Mouse (Mus musculus) limb, embryonic 12.5 days (tissue): Measurements from ENCODE around the gene Ghr. TPM values are rescaled to one million over a fixed set of nuclear protein-coding genes. Genes with fewer than 3 reads are reported as not detected.

Experiments used
- ATAC-seq: fragments of 200-750 bp; cut with Nextera tagmentation; 2 replicates; pipeline ENCODE4 v1.8.0; 2017; ENCODE audit warnings: low read depth, moderate TSS enrichment; ENCODE audit not compliant: insufficient number of reproducible peaks, insufficient read depth, low FRiP score, low TSS enrichment
- H3K27ac ChIP-seq: fragments of 300-500 bp; sonication (generic); 2 replicates; pipeline ENCODE4 v1.5.1; 2016; ENCODE audit warnings: mild to moderate bottlenecking, moderate library complexity
- H3K27me3 ChIP-seq: fragments of 300-500 bp; sonication (generic); 2 replicates; pipeline ENCODE4 v1.6.1; 2016; ENCODE audit warnings: mild to moderate bottlenecking, moderate library complexity
- H3K36me3 ChIP-seq: fragments of 300-500 bp; sonication (generic); 2 replicates; pipeline ENCODE4 v1.6.1; 2016; ENCODE audit warnings: mild to moderate bottlenecking, moderate library complexity
- H3K4me1 ChIP-seq: fragments of 300-500 bp; sonication (generic); replicated peaks from 2 replicates; pipeline ENCODE4 v1.6.1; 2016
- H3K4me2 ChIP-seq: fragments of 300-500 bp; sonication (generic); 2 replicates; pipeline ENCODE4 v1.6.1; 2016; ENCODE audit warnings: mild to moderate bottlenecking, moderate library complexity
- H3K4me3 ChIP-seq: fragments of 300-500 bp; sonication (generic); replicated peaks from 2 replicates; pipeline ENCODE4 v1.5.1; 2016; ENCODE audit warnings: mild to moderate bottlenecking
- H3K9ac ChIP-seq: fragments of 300-500 bp; sonication (generic); replicated peaks from 2 replicates; pipeline ENCODE4 v1.6.1; 2016; ENCODE audit warnings: mild to moderate bottlenecking, moderate library complexity
- H3K9me3 ChIP-seq: fragments of 300-500 bp; sonication (generic); 2 replicates; pipeline ENCODE4 v1.6.1; 2016; ENCODE audit warnings: mild to moderate bottlenecking, moderate library complexity
- WGBS: fragments of 180-500 bp; shearing (Covaris S2); methylation state at CpG from one replicate; pipeline ENCODE4 v1.1.7; 2016; 5-methylcytosine and 5-hydroxymethylcytosine counted together
- polyA plus RNA-seq: library from polyadenylated mRNA; unstranded; fragments of >200 nt; fragmentation: Nextera tagmentation; extraction: Ambion mirVana; gene quantifications from 2 replicates; pipeline ENCODE4 v1.2.1, GENCODE M21; 2016

The Ghr gene
- polyA plus RNA-seq, 1 experiment from 2014 or later = 35.8 TPM

- no peaks in the 10 kb centered on the region for H3K27me3 ChIP-seq
- 61% methylated on average over 3 of the region's 3 CpGs for WGBS
- H3K4me2 ChIP-seq = no peak overlapping the region
- H3K36me3 ChIP-seq = no peaks in the 10 kb centered on the region
- no peak for ATAC-seq
- H3K4me3 ChIP-seq = no peak overlapping the region
- H3K27ac ChIP-seq = peak overlapping the region; percentile 54; the same call in 1 of the 2 replicates
- H3K4me1 ChIP-seq = peaks cover 12% of the 10 kb centered on the region; the same call in 1 of the 2 replicates
- no peak overlapping the region for H3K9ac ChIP-seq
- H3K9me3 ChIP-seq = no peaks in the 10 kb centered on the region
These were observed 46.9 kb downstream of the Ghr start for GRCm38 (mm10) chr15:3536309-3536900.

- ATAC-seq = no peak
- Histone ChIP-seq H3K4me2 (no peak overlapping the region), H3K9ac (no peak overlapping the region), H3K4me3 (no peak overlapping the region), H3K27me3 (no peaks in the 10 kb centered on the region), H3K27ac (no peak overlapping the region), H3K36me3 (no peaks in the 10 kb centered on the region), H3K9me3 (no peaks in the 10 kb centered on the region), H3K4me1 (0 out of 2 replicates have a peak, but pooled peaks cover 2% of the 10 kb centered on the region)
- WGBS = 77% methylated on average over 1 of the region's 1 CpGs
These were observed 69.3 kb downstream of the Ghr start for GRCm38 (mm10) chr15:3514027-3514426.

- Histone ChIP-seq H3K9me3 (no peaks in the 10 kb centered on the region), H3K4me1 (peaks cover 9% of the 10 kb centered on the region; the same call in 1 of the 2 replicates), H3K27me3 (no peaks in the 10 kb centered on the region), H3K9ac (no peak overlapping the region), H3K4me3 (no peak overlapping the region), H3K4me2 (no peak overlapping the region), H3K27ac (no peak overlapping the region), H3K36me3 (no peaks in the 10 kb centered on the region)
- WGBS = 88% methylated on average over 1 of the region's 1 CpGs
- ATAC-seq = no peak
These were observed 70.9 kb downstream of the Ghr start for GRCm38 (mm10) chr15:3512380-3512779.

GRCm38 (mm10) chr15:3511639-3512171, 71.6 kb downstream of the Ghr start:
- Histone ChIP-seq H3K4me1 (peaks cover 9% of the 10 kb centered on the region; the same call in 1 of the 2 replicates), H3K36me3 (no peaks in the 10 kb centered on the region), H3K9me3 (no peaks in the 10 kb centered on the region), H3K4me2 (no peak overlapping the region), H3K9ac (no peak overlapping the region), H3K4me3 (no peak overlapping the region), H3K27ac (no peak overlapping the region), H3K27me3 (no peaks in the 10 kb centered on the region)
- 88% methylated on average over 2 of the region's 2 CpGs for WGBS
- no peak for ATAC-seq

- Histone ChIP-seq H3K27me3 (no peaks in the 10 kb centered on the region), H3K9ac (no peak overlapping the region), H3K9me3 (no peaks in the 10 kb centered on the region), H3K4me3 (no peak overlapping the region), H3K4me1 (peaks cover 9% of the 10 kb centered on the region; the same call in 1 of the 2 replicates), H3K36me3 (no peaks in the 10 kb centered on the region), H3K27ac (no peak overlapping the region), H3K4me2 (no peak overlapping the region)
- WGBS = 70% methylated on average over 3 of the region's 3 CpGs
- ATAC-seq = no peak
These were observed 74.2 kb downstream of the Ghr start for GRCm38 (mm10) chr15:3509089-3509488.

- Histone ChIP-seq H3K4me3 (no peak overlapping the region), H3K4me1 (peaks cover 9% of the 10 kb centered on the region; the same call in 1 of the 2 replicates), H3K4me2 (no peak overlapping the region), H3K9me3 (no peaks in the 10 kb centered on the region), H3K27me3 (no peaks in the 10 kb centered on the region), H3K36me3 (no peaks in the 10 kb centered on the region), H3K9ac (no peak overlapping the region), H3K27ac (no peak overlapping the region)
- 89% methylated on average over 2 of the region's 2 CpGs for WGBS
- no peak for ATAC-seq
These were observed 76.0 kb downstream of the Ghr start for GRCm38 (mm10) chr15:3507329-3507728.

GRCm38 (mm10) chr15:3504700-3505099, 78.6 kb downstream of the Ghr start:
- H3K27ac ChIP-seq = no peak overlapping the region
- WGBS = 88% methylated on average over 5 of the region's 5 CpGs
- no peak overlapping the region for H3K4me2 ChIP-seq
- no peak overlapping the region for H3K4me3 ChIP-seq
- no peak overlapping the region for H3K9ac ChIP-seq
- ATAC-seq = no peak
- no peaks in the 10 kb centered on the region for H3K9me3 ChIP-seq
- no peaks in the 10 kb centered on the region for H3K27me3 ChIP-seq
- H3K4me1 ChIP-seq = peaks cover 9% of the 10 kb centered on the region; the same call in 1 of the 2 replicates
- no peaks in the 10 kb centered on the region for H3K36me3 ChIP-seq

- ATAC-seq = no peak
- Histone ChIP-seq H3K27me3 (no peaks in the 10 kb centered on the region), H3K27ac (no peak overlapping the region), H3K36me3 (no peaks in the 10 kb centered on the region), H3K4me1 (no peaks in the 10 kb centered on the region), H3K9ac (no peak overlapping the region), H3K4me2 (no peak overlapping the region), H3K9me3 (no peaks in the 10 kb centered on the region), H3K4me3 (no peak overlapping the region)
- WGBS = 69% methylated on average over 3 of the region's 3 CpGs
These were observed 81.6 kb downstream of the Ghr start for GRCm38 (mm10) chr15:3501683-3502082.

- 89% methylated on average over 1 of the region's 1 CpGs for WGBS
- H3K4me1 ChIP-seq = no peaks in the 10 kb centered on the region
- no peaks in the 10 kb centered on the region for H3K27me3 ChIP-seq
- H3K4me3 ChIP-seq = no peak overlapping the region
- H3K9me3 ChIP-seq = no peaks in the 10 kb centered on the region
- no peak overlapping the region for H3K27ac ChIP-seq
- ATAC-seq = no peak
- no peak overlapping the region for H3K9ac ChIP-seq
- H3K36me3 ChIP-seq = no peaks in the 10 kb centered on the region
- H3K4me2 ChIP-seq = no peak overlapping the region
These were observed 84.3 kb downstream of the Ghr start for GRCm38 (mm10) chr15:3499020-3499419.

- no peaks in the 10 kb centered on the region for H3K36me3 ChIP-seq
- ATAC-seq = no peak
- H3K4me1 ChIP-seq = no peaks in the 10 kb centered on the region
- no peak overlapping the region for H3K27ac ChIP-seq
- H3K4me3 ChIP-seq = no peak overlapping the region
- 84% methylated on average over 9 of the region's 9 CpGs for WGBS
- no peaks in the 10 kb centered on the region for H3K9me3 ChIP-seq
- no peaks in the 10 kb centered on the region for H3K27me3 ChIP-seq
- no peak overlapping the region for H3K9ac ChIP-seq
- no peak overlapping the region for H3K4me2 ChIP-seq
These were observed 85.2 kb downstream of the Ghr start for GRCm38 (mm10) chr15:3497946-3498580.

GRCm38 (mm10) chr15:3490868-3491267, 92.4 kb downstream of the Ghr start:
- H3K4me3 ChIP-seq = no peak overlapping the region
- no peaks in the 10 kb centered on the region for H3K36me3 ChIP-seq
- no peaks in the 10 kb centered on the region for H3K27me3 ChIP-seq
- no peaks in the 10 kb centered on the region for H3K9me3 ChIP-seq
- no peak overlapping the region for H3K27ac ChIP-seq
- no peak overlapping the region for H3K9ac ChIP-seq
- H3K4me1 ChIP-seq = 0 out of 2 replicates have a peak, but pooled peaks cover 3% of the 10 kb centered on the region
- H3K4me2 ChIP-seq = no peak overlapping the region
- no peak for ATAC-seq
- 93% methylated on average over 3 of the region's 3 CpGs for WGBS
